Mouse (Mus musculus) liver, embryonic 15.5 days (tissue): Measurements from ENCODE around the gene Gm28845. TPM values are rescaled to one million over a fixed set of nuclear protein-coding genes. Genes with fewer than 3 reads are reported as not detected.

Experiments
- ATAC-seq: fragments of 200-750 bp; cut with Nextera tagmentation; 2 replicates; pipeline ENCODE4 v1.8.0; 2017; ENCODE audit warnings: moderate number of reproducible peaks, mild to moderate bottlenecking, moderate library complexity; ENCODE audit not compliant: insufficient read depth
- H3K27ac ChIP-seq: fragments of 300-500 bp; sonication (generic); replicated peaks from 2 replicates; pipeline ENCODE4 v1.5.1; 2015; ENCODE audit warnings: mild to moderate bottlenecking, inconsistent platforms
- H3K27me3 ChIP-seq: fragments of 300-500 bp; sonication (generic); 2 replicates; pipeline ENCODE4 v1.6.1; 2015; ENCODE audit warnings: mild to moderate bottlenecking, inconsistent platforms
- H3K36me3 ChIP-seq: fragments of 300-500 bp; sonication (generic); replicated peaks from 2 replicates; pipeline ENCODE4 v1.6.1; 2015; ENCODE audit warnings: moderate library complexity, mild to moderate bottlenecking, inconsistent platforms
- H3K4me1 ChIP-seq: fragments of 300-500 bp; sonication (generic); replicated peaks from 2 replicates; pipeline ENCODE4 v1.6.1; 2015; ENCODE audit warnings: inconsistent platforms
- H3K4me2 ChIP-seq: fragments of 300-500 bp; sonication (generic); 2 replicates; pipeline ENCODE4 v1.6.1; 2015; ENCODE audit warnings: moderate library complexity, mild to moderate bottlenecking, inconsistent platforms
- H3K4me3 ChIP-seq: fragments of 300-500 bp; sonication (generic); replicated peaks from 2 replicates; pipeline ENCODE4 v1.5.1; 2015; ENCODE audit warnings: mild to moderate bottlenecking, inconsistent platforms
- H3K9ac ChIP-seq: fragments of 300-500 bp; sonication (generic); 2 replicates; pipeline ENCODE4 v1.6.1; 2015; ENCODE audit warnings: moderate library complexity, mild to moderate bottlenecking, inconsistent platforms
- H3K9me3 ChIP-seq: fragments of 300-500 bp; sonication (generic); replicated peaks from 2 replicates; pipeline ENCODE4 v1.6.1; 2016; ENCODE audit warnings: inconsistent platforms
- WGBS: fragments of 180-500 bp; shearing (Covaris S2); methylation state at CpG from one replicate; pipeline ENCODE4 v1.1.7; 2015; ENCODE audit warnings: mixed read lengths; ENCODE audit not compliant: insufficient replicate concordance; 5-methylcytosine and 5-hydroxymethylcytosine counted together
- polyA plus RNA-seq: library from polyadenylated mRNA; unstranded; fragments of >200 nt; fragmentation: Nextera tagmentation; extraction: Ambion mirVana; gene quantifications from 2 replicates; pipeline ENCODE4 v1.2.1, GENCODE M21; 2015

Gene Gm28845
- polyA plus RNA-seq, 1 experiment from 2014 or later, result not detected

GRCm38 (mm10) chr1:65107654-65108279 is 11.6 kb downstream of the Gm28845 start:
- H3K9ac ChIP-seq, result no peak overlapping the region
- ATAC-seq, result no peak
- no peak overlapping the region for H3K4me2 ChIP-seq
- H3K4me3 ChIP-seq, result no peak overlapping the region
- no peaks in the 10 kb centered on the region for H3K36me3 ChIP-seq
- peaks cover 1% of the 10 kb centered on the region; the same call in 1 of the 2 replicates for H3K4me1 ChIP-seq
- 68% methylated on average over 10 of the region's 10 CpGs for WGBS
- no peaks in the 10 kb centered on the region for H3K9me3 ChIP-seq
- H3K27me3 ChIP-seq, result no peaks in the 10 kb centered on the region
- no peak overlapping the region for H3K27ac ChIP-seq

- 73% methylated on average over 11 of the region's 11 CpGs for WGBS
- Histone ChIP-seq H3K9ac (no peak within 1 kb of the TSS), H3K4me2 (no peak within 1 kb of the TSS), H3K27me3 (no peaks in the 10 kb centered on the region), H3K9me3 (no peaks in the 10 kb centered on the region), H3K4me1 (no peaks in the 10 kb centered on the region), H3K4me3 (no peak within 1 kb of the TSS), H3K27ac (no peak within 1 kb of the TSS), H3K36me3 (no peaks in the 10 kb centered on the region)
- no peak for ATAC-seq
Observed at GRCm38 (mm10) chr1:65103273-65103672, 16.1 kb downstream of the Gm28845 start, which contains the start of gene Cryga. TSS of gene Cryga (minus strand) at chr1:65103373.

- no peak for ATAC-seq
- Histone ChIP-seq H3K27ac (no peak overlapping the region), H3K27me3 (no peaks in the 10 kb centered on the region), H3K4me2 (no peak overlapping the region), H3K4me3 (no peak overlapping the region), H3K36me3 (no peaks in the 10 kb centered on the region), H3K9me3 (no peaks in the 10 kb centered on the region), H3K9ac (no peak overlapping the region), H3K4me1 (no peaks in the 10 kb centered on the region)
- WGBS, result 55% methylated on average over 3 of the region's 3 CpGs
Observed at GRCm38 (mm10) chr1:65096953-65097352, 22.4 kb downstream of the Gm28845 start.

GRCm38 (mm10) chr1:65091566-65091965 is 27.8 kb downstream of the Gm28845 start:
- Histone ChIP-seq H3K4me2 (no peak overlapping the region), H3K9ac (no peak overlapping the region), H3K4me3 (no peak overlapping the region), H3K9me3 (no peaks in the 10 kb centered on the region), H3K27ac (no peak overlapping the region), H3K4me1 (no peaks in the 10 kb centered on the region), H3K36me3 (no peaks in the 10 kb centered on the region), H3K27me3 (no peaks in the 10 kb centered on the region)
- WGBS, result 78% methylated on average over 3 of the region's 3 CpGs
- no peak for ATAC-seq

GRCm38 (mm10) chr1:65090370-65090769 is 29.0 kb downstream of the Gm28845 start:
- H3K27me3 ChIP-seq, result no peaks in the 10 kb centered on the region
- whole genome bisulfite sequencing, result 10% methylated on average over 2 of the region's 2 CpGs
- no peaks in the 10 kb centered on the region for H3K36me3 ChIP-seq
- 0 out of 2 replicates have a peak, but pooled peaks have one; percentile 7 for ATAC-seq
- H3K9me3 ChIP-seq, result no peaks in the 10 kb centered on the region
- no peak overlapping the region for H3K9ac ChIP-seq
- H3K4me1 ChIP-seq, result no peaks in the 10 kb centered on the region
- no peak overlapping the region for H3K27ac ChIP-seq
- H3K4me3 ChIP-seq, result no peak overlapping the region
- H3K4me2 ChIP-seq, result no peak overlapping the region

GRCm38 (mm10) chr1:65088567-65089356 is 30.6 kb downstream of the Gm28845 start:
- Histone ChIP-seq H3K9ac (no peak overlapping the region), H3K27me3 (no peaks in the 10 kb centered on the region), H3K27ac (no peak overlapping the region), H3K4me1 (no peaks in the 10 kb centered on the region), H3K4me3 (no peak overlapping the region), H3K36me3 (no peaks in the 10 kb centered on the region), H3K9me3 (no peaks in the 10 kb centered on the region), H3K4me2 (no peak overlapping the region)
- 41% methylated on average over 6 of the region's 6 CpGs for WGBS
- ATAC-seq, result no peak

- Histone ChIP-seq H3K4me3 (no peak within 1 kb of the TSS), H3K27ac (no peak within 1 kb of the TSS), H3K4me1 (no peaks in the 10 kb centered on the region), H3K4me2 (no peak within 1 kb of the TSS), H3K27me3 (no peaks in the 10 kb centered on the region), H3K36me3 (no peaks in the 10 kb centered on the region), H3K9me3 (no peaks in the 10 kb centered on the region), H3K9ac (no peak within 1 kb of the TSS)
- ATAC-seq, result no peak
- WGBS, result 39% methylated on average over 7 of the region's 7 CpGs
Observed at GRCm38 (mm10) chr1:65082188-65082587, 37.2 kb downstream of the Gm28845 start, which contains the start of gene Crygb. TSS of gene Crygb (minus strand) at chr1:65082288.

- Histone ChIP-seq H3K36me3 (no peaks in the 10 kb centered on the region), H3K9me3 (no peaks in the 10 kb centered on the region), H3K27ac (no peak overlapping the region), H3K9ac (no peak overlapping the region), H3K27me3 (no peaks in the 10 kb centered on the region), H3K4me3 (no peak overlapping the region), H3K4me2 (no peak overlapping the region), H3K4me1 (no peaks in the 10 kb centered on the region)
- no peak for ATAC-seq
- WGBS, result 20% methylated on average over 5 of the region's 5 CpGs
Observed at GRCm38 (mm10) chr1:65075607-65076006, 43.8 kb downstream of the Gm28845 start.

- 64% methylated on average over 6 of the region's 6 CpGs for WGBS
Observed at GRCm38 (mm10) chr1:65073589-65073988, 45.8 kb downstream of the Gm28845 start, which contains the start of gene Crygc. TSS of gene Crygc (minus strand) at chr1:65073689.

GRCm38 (mm10) chr1:65067842-65068241 is 51.5 kb downstream of the Gm28845 start:
- Histone ChIP-seq H3K9me3 (no peaks in the 10 kb centered on the region), H3K27ac (no peak overlapping the region), H3K36me3 (no peaks in the 10 kb centered on the region), H3K4me1 (no peaks in the 10 kb centered on the region), H3K4me2 (no peak overlapping the region), H3K27me3 (no peaks in the 10 kb centered on the region), H3K9ac (no peak overlapping the region), H3K4me3 (no peak overlapping the region)
- ATAC-seq, result no peak

More at GRCm38 (mm10) chr1:65073589-65073988, 45.8 kb downstream of the Gm28845 start, which contains the start of gene Crygc:
- Histone ChIP-seq H3K27me3 (no peaks in the 10 kb centered on the region), H3K4me2 (no peak within 1 kb of the TSS), H3K27ac (no peak within 1 kb of the TSS), H3K4me1 (no peaks in the 10 kb centered on the region), H3K36me3 (no peaks in the 10 kb centered on the region), H3K4me3 (no peak within 1 kb of the TSS), H3K9ac (no peak within 1 kb of the TSS), H3K9me3 (no peaks in the 10 kb centered on the region)
- ATAC-seq, result no peak

GRCm38 (mm10) chr1:65064201-65064600 is 55.2 kb downstream of the Gm28845 start:
- no peaks in the 10 kb centered on the region for H3K4me1 ChIP-seq
- no peaks in the 10 kb centered on the region for H3K27me3 ChIP-seq
- no peak overlapping the region for H3K4me3 ChIP-seq
- no peak overlapping the region for H3K4me2 ChIP-seq
- no peak overlapping the region for H3K27ac ChIP-seq
- no peaks in the 10 kb centered on the region for H3K9me3 ChIP-seq
- H3K9ac ChIP-seq, result no peak overlapping the region
- 74% methylated on average over 15 of the region's 15 CpGs for WGBS
- H3K36me3 ChIP-seq, result no peaks in the 10 kb centered on the region
- no peak for ATAC-seq
